Mouse (Mus musculus) intestine, embryonic 16.5 days (tissue): ENCODE measurements around the gene Isoc2b. TPM values are rescaled to one million over a fixed set of nuclear protein-coding genes. Genes with fewer than 3 reads are reported as not detected.
A peak's percentile ranks its signal among the peaks of the same experiment; 100 is the strongest.

Experiments
- ATAC-seq: fragments of 200-750 bp; cut with Nextera tagmentation; 2 replicates; pipeline ENCODE4 v1.8.0; 2017; ENCODE audit warnings: moderate TSS enrichment, moderate library complexity
- H3K27ac ChIP-seq: fragments of 300-500 bp; sonication (generic); 2 replicates; pipeline ENCODE4 v1.5.1; 2014; ENCODE audit warnings: mild to moderate bottlenecking, low read length
- H3K27me3 ChIP-seq: fragments of 300-500 bp; sonication (generic); replicated peaks from 2 replicates; pipeline ENCODE4 v1.6.1; 2014; ENCODE audit warnings: low read length, control low read depth, mixed read lengths; ENCODE audit not compliant: control insufficient read depth, insufficient read depth
- H3K36me3 ChIP-seq: fragments of 300-500 bp; sonication (generic); 2 replicates; pipeline ENCODE4 v1.6.1; 2014; ENCODE audit warnings: low read length, control low read depth; ENCODE audit not compliant: control insufficient read depth, insufficient read depth
- H3K4me1 ChIP-seq: fragments of 300-500 bp; sonication (generic); 2 replicates; pipeline ENCODE4 v1.6.1; 2014; ENCODE audit warnings: low read length, control low read depth, mixed read lengths; ENCODE audit not compliant: control insufficient read depth, insufficient read depth
- H3K4me2 ChIP-seq: fragments of 300-500 bp; sonication (generic); 2 replicates; pipeline ENCODE4 v1.6.1; 2014; ENCODE audit warnings: low read depth, low read length, control low read depth
- H3K4me3 ChIP-seq: fragments of 300-500 bp; sonication (generic); 2 replicates; pipeline ENCODE4 v1.5.1; 2014; ENCODE audit warnings: mild to moderate bottlenecking, low read length
- H3K9ac ChIP-seq: fragments of 300-500 bp; sonication (generic); 2 replicates; pipeline ENCODE4 v1.6.1; 2014; ENCODE audit warnings: low read depth, low read length
- H3K9me3 ChIP-seq: fragments of 300-500 bp; sonication (generic); 2 replicates; pipeline ENCODE4 v1.6.1; 2016; ENCODE audit warnings: low read length, control low read depth; ENCODE audit not compliant: control insufficient read depth
- WGBS: fragments of 180-500 bp; shearing (Covaris S2); extraction: QIAGEN DNeasy Blood & Tissue Kit; methylation state at CpG from one replicate; pipeline ENCODE4 v1.1.7; 2014; 5-methylcytosine and 5-hydroxymethylcytosine counted together
- polyA plus RNA-seq: library from polyadenylated mRNA; unstranded; fragments of >200 nt; fragmentation: Nextera tagmentation; extraction: Ambion mirVana; gene quantifications from 2 replicates; pipeline ENCODE4 v1.2.1, GENCODE M21; 2015

The Isoc2b gene
- polyA plus RNA-seq, 1 experiment from 2014 or later: 17.8 TPM

DNA sequence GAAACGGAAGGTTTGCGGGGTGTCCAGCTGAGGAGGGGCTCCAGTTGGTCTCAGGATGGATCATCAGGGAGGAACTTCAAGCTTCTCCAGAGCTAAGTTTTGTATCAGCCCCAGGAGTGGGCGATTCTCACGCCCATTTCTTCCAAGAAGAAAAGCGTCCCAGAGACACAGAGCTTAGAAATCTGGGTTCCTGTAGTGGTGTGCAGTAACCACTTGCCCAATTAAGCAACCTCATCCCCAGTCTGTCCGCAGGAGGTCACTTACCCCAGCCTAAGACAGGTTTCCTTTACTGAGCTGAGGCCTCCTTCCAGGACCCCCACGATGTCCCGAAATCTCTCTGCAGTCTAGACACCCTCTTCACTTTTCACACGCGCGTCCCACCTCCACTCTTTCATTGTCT lies 7.2 kb upstream of the Isoc2b start:
- H3K9ac ChIP-seq: peak overlapping the region; percentile 82
- H3K36me3 ChIP-seq: no peaks in the 10 kb centered on the region
- peak overlapping the region; percentile 50 for H3K27ac ChIP-seq
- peaks cover 11% of the 10 kb centered on the region; the same call in 1 of the 2 replicates for H3K4me1 ChIP-seq
- 4% methylated on average over 11 of the region's 11 CpGs for WGBS
- H3K4me2 ChIP-seq: peak overlapping the region; percentile 93
- H3K4me3 ChIP-seq: peak overlapping the region; percentile 73
- H3K27me3 ChIP-seq: no peaks in the 10 kb centered on the region
- ATAC-seq: peak; percentile 31
- no peaks in the 10 kb centered on the region for H3K9me3 ChIP-seq

- no peaks in the 10 kb centered on the region for H3K9me3 ChIP-seq
- no peaks in the 10 kb centered on the region for H3K27me3 ChIP-seq
- WGBS: under 1% methylated on average over 22 of the region's 22 CpGs
- H3K27ac ChIP-seq: peak within 1 kb of the TSS; percentile 54
- peak within 1 kb of the TSS; percentile 73 for H3K4me3 ChIP-seq
- H3K4me1 ChIP-seq: peaks cover 11% of the 10 kb centered on the region; the same call in 1 of the 2 replicates
- peak; percentile 99 for ATAC-seq
- H3K9ac ChIP-seq: peak within 1 kb of the TSS; percentile 82
- no peaks in the 10 kb centered on the region for H3K36me3 ChIP-seq
- peak within 1 kb of the TSS; percentile 93 for H3K4me2 ChIP-seq
These were observed 6.7 kb upstream of the Isoc2b start, which contains the start of gene Isoc2a for GRCm38 (mm10) chr7:4876753-4877221. Gene Isoc2a (plus strand): TSS chr7:4877153.

GRCm38 (mm10) chr7:4866631-4867180 lies 3.4 kb downstream of the Isoc2b start:
- H3K4me3 ChIP-seq: peak overlapping the region; percentile 70
- H3K9me3 ChIP-seq: no peaks in the 10 kb centered on the region
- no peaks in the 10 kb centered on the region for H3K27me3 ChIP-seq
- peaks cover 2% of the 10 kb centered on the region; the same call in 1 of the 2 replicates for H3K4me1 ChIP-seq
- WGBS: 29% methylated on average over 10 of the region's 10 CpGs
- peak overlapping the region; percentile 57 for H3K4me2 ChIP-seq
- H3K27ac ChIP-seq: peak overlapping the region; percentile 92
- H3K36me3 ChIP-seq: no peaks in the 10 kb centered on the region
- ATAC-seq: no peak; the same call in 1 of the 2 replicates
- H3K9ac ChIP-seq: peak overlapping the region; percentile 76

DNA sequence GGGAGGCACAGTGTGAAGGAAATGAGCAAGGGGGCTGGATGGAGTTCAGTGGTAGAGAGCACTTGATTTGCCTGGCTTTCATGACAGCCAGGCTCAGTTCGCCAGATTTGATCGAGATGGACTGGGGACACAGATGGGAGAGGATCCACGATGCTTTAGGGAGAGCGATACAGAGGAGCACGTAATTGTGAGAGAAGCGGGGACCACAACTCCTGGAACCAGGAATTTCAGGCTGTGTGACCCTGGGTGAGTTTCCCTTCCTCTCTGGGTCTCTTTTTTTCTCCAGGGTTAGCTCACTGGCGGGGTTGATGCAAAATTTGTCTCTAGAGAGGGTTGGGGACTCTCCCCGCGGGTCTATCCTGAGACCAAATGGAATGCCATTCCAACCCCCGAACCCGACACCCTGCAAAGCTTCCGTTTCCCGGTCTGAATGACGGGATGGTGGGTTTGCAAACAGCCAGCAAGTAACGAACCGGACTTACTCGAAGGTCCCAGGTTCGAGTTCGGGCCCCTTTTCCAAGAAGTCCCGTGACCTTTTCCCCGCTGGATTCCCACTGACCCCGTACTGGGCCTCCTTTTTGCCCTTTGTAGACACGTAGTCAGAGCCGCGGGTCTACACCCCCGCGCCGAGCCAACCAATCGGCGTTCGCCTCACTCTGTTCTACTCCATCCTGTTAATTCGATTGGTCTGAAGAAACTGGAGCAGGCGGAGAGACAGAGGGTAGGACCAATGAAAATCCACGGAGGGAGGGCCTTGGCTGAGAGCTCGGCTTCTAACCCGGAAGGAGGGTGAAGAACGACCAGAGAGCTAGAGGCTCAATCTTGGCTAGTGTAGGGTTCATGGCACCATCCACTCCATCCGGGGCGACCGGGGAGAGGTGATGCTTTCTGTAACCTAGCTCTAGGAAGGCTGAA lies 4.2 kb downstream of the Isoc2b start:
- Histone ChIP-seq H3K4me3 (peak overlapping the region; percentile 70), H3K27me3 (no peaks in the 10 kb centered on the region), H3K27ac (peak overlapping the region; percentile 92), H3K4me2 (peak overlapping the region; percentile 57), H3K9me3 (no peaks in the 10 kb centered on the region), H3K4me1 (peaks cover 2% of the 10 kb centered on the region; the same call in 1 of the 2 replicates), H3K9ac (peak overlapping the region; percentile 76), H3K36me3 (no peaks in the 10 kb centered on the region)
- ATAC-seq: peak; percentile 99
- 4% methylated on average over 40 of the region's 40 CpGs for WGBS

DNA sequence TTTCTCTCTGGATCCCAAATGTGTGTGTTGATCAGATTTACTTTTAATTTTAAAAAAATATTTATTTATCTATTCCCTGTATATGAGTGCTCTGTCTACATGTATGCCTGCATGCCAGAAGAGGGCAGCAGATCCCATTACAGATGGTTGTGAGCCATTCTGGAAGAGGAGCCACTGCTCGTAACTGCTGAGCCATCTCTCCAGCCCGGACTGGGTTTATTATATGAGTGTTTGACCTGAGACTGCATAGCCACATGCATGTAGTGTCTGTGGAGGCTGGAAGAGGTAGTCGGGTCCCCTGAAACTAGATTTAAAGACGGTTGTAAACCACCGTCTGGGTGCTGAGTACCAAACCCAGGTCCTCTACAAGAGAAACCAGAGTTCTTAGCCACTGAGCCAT lies 5.0 kb downstream of the Isoc2b start:
- Histone ChIP-seq H3K9ac (no peak overlapping the region), H3K4me3 (peak overlapping the region; percentile 70), H3K27ac (peak overlapping the region; percentile 50), H3K4me2 (peak overlapping the region; percentile 50), H3K9me3 (no peaks in the 10 kb centered on the region), H3K4me1 (peaks cover 2% of the 10 kb centered on the region; the same call in 1 of the 2 replicates), H3K27me3 (no peaks in the 10 kb centered on the region), H3K36me3 (no peaks in the 10 kb centered on the region)
- no peak for ATAC-seq
- WGBS: 69% methylated on average over 5 of the region's 5 CpGs

- no peaks in the 10 kb centered on the region for H3K36me3 ChIP-seq
- no peak for ATAC-seq
- H3K4me1 ChIP-seq: peaks cover 2% of the 10 kb centered on the region; the same call in 1 of the 2 replicates
- H3K9ac ChIP-seq: no peak overlapping the region
- H3K4me2 ChIP-seq: no peak overlapping the region
- no peak overlapping the region for H3K27ac ChIP-seq
- H3K9me3 ChIP-seq: no peaks in the 10 kb centered on the region
- H3K27me3 ChIP-seq: no peaks in the 10 kb centered on the region
- H3K4me3 ChIP-seq: no peak overlapping the region
- 82% methylated on average over 5 of the region's 5 CpGs for WGBS
These were observed 5.8 kb downstream of the Isoc2b start for GRCm38 (mm10) chr7:4864130-4864845.

GRCm38 (mm10) chr7:4863541-4864080 lies 6.4 kb downstream of the Isoc2b start:
- Histone ChIP-seq H3K27me3 (no peaks in the 10 kb centered on the region), H3K9ac (no peak overlapping the region), H3K4me2 (no peak overlapping the region), H3K27ac (no peak overlapping the region), H3K4me3 (no peak overlapping the region), H3K36me3 (no peaks in the 10 kb centered on the region), H3K9me3 (no peaks in the 10 kb centered on the region), H3K4me1 (peaks cover 2% of the 10 kb centered on the region; the same call in 1 of the 2 replicates)
- 78% methylated on average over 7 of the region's 7 CpGs for WGBS
- ATAC-seq: no peak

- H3K27ac ChIP-seq: no peak overlapping the region
- 10% methylated on average over 1 of the region's 1 CpGs for WGBS
These were observed 7.0 kb downstream of the Isoc2b start for GRCm38 (mm10) chr7:4863041-4863440.

More at GRCm38 (mm10) chr7:4863041-4863440, 7.0 kb downstream of the Isoc2b start:
- H3K27me3 ChIP-seq: no peaks in the 10 kb centered on the region
- no peak overlapping the region for H3K4me3 ChIP-seq
- no peak for ATAC-seq
- H3K4me2 ChIP-seq: no peak overlapping the region
- H3K9ac ChIP-seq: no peak overlapping the region
- H3K9me3 ChIP-seq: no peaks in the 10 kb centered on the region
- H3K36me3 ChIP-seq: no peaks in the 10 kb centered on the region
- peaks cover 2% of the 10 kb centered on the region; the same call in 1 of the 2 replicates for H3K4me1 ChIP-seq
